Mouse (Mus musculus): ENCODE results near the gene Vmn1r139.
"Not testable (repeated sequence)": the region's sequence is repeated elsewhere in the genome, so short reads cannot be mapped to it uniquely, and the experiment has no call there.

Vmn1r139 gene

GRCm38 (mm10) chr7:22068757-22069156 is at the start of gene Vmn1r139:
TSS of gene Vmn1r139 (plus strand) at chr7:22069057.
- DNase-seq: not testable (repeated sequence)

DNA sequence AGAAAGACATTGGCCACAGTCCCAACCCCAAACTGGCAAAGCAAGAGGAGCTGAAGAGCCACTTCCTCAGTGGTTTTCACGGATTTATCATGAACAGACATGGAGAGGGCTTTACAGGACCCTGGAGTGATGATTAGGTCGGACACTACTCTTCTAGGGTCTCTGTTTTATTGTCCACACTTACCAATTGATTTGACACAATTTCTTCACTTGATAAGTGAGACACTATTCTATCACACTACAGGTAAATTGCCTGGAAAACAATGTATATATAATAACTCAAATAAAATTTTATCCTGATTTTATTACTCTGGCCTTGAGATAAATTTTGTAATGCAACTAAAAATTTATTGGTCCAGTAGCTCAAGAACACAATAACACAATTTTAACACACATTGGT is 40.1 kb upstream of the Vmn1r139 start, which contains the start of gene Vmn1r138:
Vmn1r138 (minus strand) TSS at position 101 of the 400 bp plus-strand sequence.
- DNase-seq: not testable (repeated sequence)

- DNase-seq: not testable (repeated sequence)
Observed at GRCm38 (mm10) chr7:22056205-22056604, 12.7 kb upstream of the Vmn1r139 start, which contains the start of gene Gm6176. TSS of gene Gm6176 (minus strand) at chr7:22056305.

DNA sequence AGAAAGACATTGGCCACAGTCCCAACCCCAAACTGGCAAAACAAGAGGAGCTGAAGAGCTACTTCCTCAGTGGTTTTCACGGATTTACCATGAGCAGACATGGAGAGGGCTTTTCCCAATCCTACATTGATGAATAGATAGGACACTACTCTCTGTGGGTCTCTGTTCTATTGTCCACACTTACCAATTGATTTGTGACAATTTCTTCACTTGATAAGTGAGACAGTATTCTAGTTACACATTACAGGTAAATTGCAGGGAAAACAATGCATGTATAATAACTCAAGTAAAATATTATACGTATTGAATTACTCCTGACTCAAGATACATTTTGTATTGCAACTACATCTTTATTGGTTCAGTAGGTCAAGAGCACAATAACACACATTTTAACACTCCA is 49.3 kb downstream of the Vmn1r139 start, which contains the start of gene Gm16451:
Gm16451 (minus strand) TSS at position 101 of the 400 bp plus-strand sequence.
- not testable (repeated sequence) for DNase-seq

DNA sequence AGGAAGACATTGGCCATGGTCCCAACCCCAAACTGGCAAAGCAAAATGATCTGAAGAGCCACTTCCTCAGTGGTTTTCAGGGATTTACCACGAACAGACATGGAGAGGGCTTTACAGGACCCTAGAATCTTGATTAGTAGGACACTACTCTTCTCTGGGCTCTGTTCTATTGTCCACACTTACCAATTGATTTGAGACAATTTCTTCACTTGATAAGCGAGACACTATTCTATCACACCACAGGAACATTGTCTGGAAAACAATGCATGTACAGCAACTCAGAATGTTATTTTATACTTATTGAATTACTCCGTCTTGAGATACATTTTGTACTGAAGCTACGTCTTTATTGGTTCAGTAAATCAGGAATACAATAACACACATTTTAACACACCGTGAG is 65.8 kb downstream of the Vmn1r139 start, which contains the start of gene Gm10666:
Gm10666 (minus strand) TSS at position 101 of the 400 bp plus-strand sequence.
- DNase-seq: not testable (repeated sequence)
